Mouse (Mus musculus) retina, postnatal 7 days (tissue): ENCODE data around the gene Ccm2l.

Source experiments
- DNase-seq: peaks from one replicate; pipeline ENCODE4 v3.0.0-alpha.2; 2012; ENCODE audit warnings: low read depth, low spot score

Ccm2l gene

GRCm38 (mm10) chr2:153090551-153091165 is 24.9 kb downstream of the Ccm2l start:
- no peak for DNase-seq

GRCm38 (mm10) chr2:153107046-153107766 is 41.5 kb downstream of the Ccm2l start:
- DNase-seq = no peak

DNA sequence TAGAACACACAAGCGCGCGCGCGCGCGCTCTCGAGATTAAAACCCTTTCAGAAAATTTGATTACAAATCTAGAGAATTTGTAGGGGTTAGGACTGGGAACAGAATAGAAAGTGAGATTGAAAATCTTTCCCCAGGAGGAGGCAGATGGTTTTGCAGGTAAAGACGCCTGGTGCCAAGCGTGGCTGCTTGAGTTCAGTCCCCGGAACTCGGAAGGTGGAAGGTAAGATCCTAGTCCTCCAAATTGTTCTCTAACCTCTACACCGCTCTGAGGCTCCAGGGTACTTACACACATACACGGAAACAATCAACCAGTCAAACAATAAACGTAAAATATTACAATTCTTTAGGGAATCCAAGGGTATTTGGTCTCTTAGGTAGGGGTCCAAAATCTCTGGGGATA is 42.0 kb downstream of the Ccm2l start:
- DNase-seq = no peak

- DNase-seq = peak; percentile 17
These were observed 42.8 kb downstream of the Ccm2l start, which contains the start of gene Hck for GRCm38 (mm10) chr2:153108313-153109264. Hck (plus strand) TSS chr2:153108468.

DNA sequence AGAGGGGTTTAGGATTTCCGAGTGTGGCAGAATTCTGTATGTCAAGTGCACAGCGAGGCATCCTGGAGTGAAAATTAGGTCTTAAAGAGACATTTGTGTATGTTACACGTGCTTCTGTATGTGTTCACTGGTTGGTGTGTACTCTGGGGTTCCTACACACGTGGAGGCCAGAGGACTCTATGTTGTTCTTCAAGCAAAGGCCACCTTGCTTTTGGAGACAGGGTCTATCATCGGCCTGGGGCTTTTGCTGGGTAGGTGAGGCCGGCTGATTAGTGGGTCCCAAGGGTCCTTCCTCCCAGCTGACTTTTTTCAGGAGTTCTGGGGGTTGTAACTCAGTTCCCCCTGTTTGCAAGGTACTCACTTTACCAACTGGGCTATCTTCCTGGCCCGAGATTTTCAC is 43.8 kb downstream of the Ccm2l start:
- no peak for DNase-seq

DNA sequence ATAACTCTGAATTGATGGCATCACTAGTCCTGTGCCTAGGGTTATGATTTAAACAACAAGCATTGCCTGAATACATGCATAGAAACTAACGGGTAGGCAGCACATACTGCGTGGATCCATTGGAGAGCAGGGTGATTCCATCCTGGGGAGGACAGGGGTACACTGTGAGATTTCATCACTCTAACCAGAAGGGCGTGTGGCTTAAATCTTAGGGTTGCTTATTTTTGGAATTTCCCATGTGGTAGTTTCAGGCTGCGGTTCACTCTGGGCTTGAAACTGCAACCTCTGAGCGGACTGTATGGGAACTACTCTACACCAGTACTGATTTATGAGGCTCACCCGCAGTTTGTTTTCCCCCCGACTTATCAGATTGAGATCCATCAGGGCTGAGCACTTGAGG is 45.5 kb downstream of the Ccm2l start:
- DNase-seq = no peak

DNA sequence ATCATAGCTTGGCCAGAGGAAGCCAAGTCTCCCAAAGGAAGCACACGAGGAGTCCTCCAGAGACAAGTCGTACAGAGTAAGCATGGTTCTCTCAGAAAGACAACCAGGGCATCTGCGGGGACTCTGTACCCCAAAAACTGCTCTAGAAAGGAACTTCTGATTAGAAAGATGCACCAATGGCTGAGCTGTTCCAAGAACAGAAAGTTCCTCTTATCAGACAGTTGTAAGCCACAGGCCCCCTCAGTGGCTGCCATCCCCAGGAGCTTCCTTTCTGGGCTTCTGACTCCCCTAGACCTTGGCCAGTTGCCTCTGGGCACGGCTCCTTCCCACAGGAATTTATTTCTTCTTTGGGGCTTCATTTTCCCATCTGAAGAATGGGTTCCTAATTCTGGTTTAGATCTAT is 49.9 kb downstream of the Ccm2l start:
- DNase-seq = no peak

- DNase-seq = no peak
These were observed 51.3 kb downstream of the Ccm2l start for GRCm38 (mm10) chr2:153117051-153117486.

GRCm38 (mm10) chr2:153119488-153119887 is 53.7 kb downstream of the Ccm2l start:
- DNase-seq = no peak

DNA sequence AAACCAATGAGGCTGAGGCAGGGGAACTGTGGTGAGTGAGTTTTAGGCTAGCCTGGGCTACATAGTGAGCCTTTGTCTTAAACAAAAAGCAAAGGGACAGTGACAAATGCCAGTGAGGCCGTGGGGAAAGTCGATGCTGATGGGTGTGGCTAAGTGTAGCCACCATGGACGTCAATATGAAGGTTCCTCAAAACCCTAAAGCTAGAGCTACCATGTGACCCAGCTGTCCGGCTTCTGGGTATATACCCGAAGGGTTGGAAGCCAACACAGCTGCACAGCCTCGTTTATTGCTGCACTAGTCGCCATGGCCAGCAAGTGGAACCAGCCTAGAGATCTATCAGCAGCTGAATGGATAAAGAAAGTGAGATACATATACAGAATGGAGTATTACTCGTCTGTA is 54.4 kb downstream of the Ccm2l start:
- no peak for DNase-seq

GRCm38 (mm10) chr2:153121821-153122615 is 56.3 kb downstream of the Ccm2l start:
- no peak for DNase-seq

DNA sequence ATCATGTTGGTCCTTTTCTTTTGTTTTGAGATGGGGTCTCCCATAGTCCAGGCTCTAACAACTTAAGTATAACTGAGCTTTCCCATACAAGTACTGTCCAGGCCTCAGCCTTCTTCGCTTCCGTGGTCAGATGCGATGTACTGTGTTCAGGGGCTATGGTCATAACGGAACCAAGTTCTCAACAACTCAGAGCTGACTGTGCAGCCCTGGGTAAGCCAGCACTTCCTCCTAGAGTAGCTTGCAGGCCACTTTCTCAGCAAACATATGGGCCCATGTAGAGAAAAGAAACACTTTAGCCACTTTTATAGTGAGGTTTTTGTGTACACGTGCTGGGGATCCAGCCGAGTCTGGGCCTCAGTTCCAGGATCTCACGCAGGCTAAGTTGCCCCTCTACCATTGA is 56.9 kb downstream of the Ccm2l start:
- no peak for DNase-seq

GRCm38 (mm10) chr2:153125875-153126274 is 60.1 kb downstream of the Ccm2l start:
- no peak for DNase-seq

GRCm38 (mm10) chr2:153131019-153131418 is 65.3 kb downstream of the Ccm2l start:
- DNase-seq = no peak
